Mouse (Mus musculus) neutrophil, adult 83 days (primary cell): ENCODE data around the gene Lamc2. TPM values are rescaled to one million over a fixed set of nuclear protein-coding genes. Genes with fewer than 3 reads are reported as not detected.

Source experiments
- total RNA-seq, 2 experiments: library from RNA; stranded (reverse); gene quantifications; one replicate each; pipeline ENCODE4 v1.2.4; 2023

Lamc2 gene
- not detected for total RNA-seq

DNA sequence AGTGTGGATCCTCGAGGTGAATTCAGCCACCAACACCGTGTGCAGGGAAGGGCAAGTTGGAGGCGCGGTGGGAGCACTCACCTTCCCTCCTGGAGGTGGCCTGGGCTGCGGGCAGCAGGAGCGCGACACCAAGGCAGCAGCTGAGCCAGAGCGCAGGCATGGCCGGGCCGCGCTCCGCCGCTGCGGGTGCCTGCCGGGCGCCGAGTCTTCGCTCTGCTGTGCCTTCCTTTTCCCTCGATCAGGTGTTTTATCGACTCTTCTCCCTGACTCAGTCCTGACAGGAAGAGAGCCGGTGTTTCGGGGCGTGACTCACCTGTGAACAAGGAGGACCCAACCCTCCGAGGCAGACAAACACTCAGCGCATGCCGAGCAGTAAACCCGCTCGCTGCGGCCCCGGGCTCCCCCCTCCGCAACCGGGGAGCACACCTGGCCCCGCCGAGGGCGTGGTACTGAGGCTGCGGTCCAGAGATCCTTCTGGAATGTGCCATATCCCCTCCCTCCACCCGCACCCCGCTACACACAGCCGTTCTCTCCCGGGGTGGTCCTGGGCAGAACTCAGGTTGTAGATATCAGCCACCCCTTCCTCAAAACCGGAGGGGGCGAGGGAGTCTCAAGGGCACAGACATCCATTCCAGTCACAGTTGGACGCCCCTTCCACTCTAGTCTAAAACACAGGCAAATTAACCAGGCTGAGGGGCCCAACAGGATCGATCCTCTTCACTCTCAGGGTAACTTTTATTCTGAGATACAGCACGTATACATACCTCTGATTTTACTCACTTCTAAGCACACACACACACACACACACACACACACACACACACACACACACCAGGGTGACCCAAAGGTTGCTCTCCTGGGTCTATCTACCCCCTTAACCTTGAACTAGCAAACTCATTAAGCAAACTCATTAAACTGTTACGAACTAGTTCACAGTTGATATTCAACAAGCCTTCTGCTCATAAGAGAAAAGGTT lies at the start of gene Lamc2:
Lamc2 (minus strand) TSS at position 620 of the 976 bp plus-strand sequence.

Other genes with a start within 250 kb of the Lamc2 start
- not detected for gene Nmnat2, start 231.5 kb downstream of the Lamc2 start, total RNA-seq
- 1 to 10 TPM; 1.0 to 1.9 TPM for gene Lamc1, start 146.3 kb upstream of the Lamc2 start, total RNA-seq
- under 1 TPM in 1 of 2 experiments, not detected in 1; 0.35 TPM for gene Shcbp1l, start 238.7 kb upstream of the Lamc2 start, total RNA-seq